Mouse (Mus musculus) thymus, postnatal 36 days (tissue): Measurements from ENCODE around the gene Add3.
A peak's percentile ranks its signal among the peaks of the same experiment; 100 is the strongest.

Source experiments
- DNase-seq, 2 experiments: peaks; one replicate each; pipeline ENCODE4 v3.0.0; 2022; ENCODE audit warnings: mixed read lengths in 2 of 2

Add3 gene

DNA sequence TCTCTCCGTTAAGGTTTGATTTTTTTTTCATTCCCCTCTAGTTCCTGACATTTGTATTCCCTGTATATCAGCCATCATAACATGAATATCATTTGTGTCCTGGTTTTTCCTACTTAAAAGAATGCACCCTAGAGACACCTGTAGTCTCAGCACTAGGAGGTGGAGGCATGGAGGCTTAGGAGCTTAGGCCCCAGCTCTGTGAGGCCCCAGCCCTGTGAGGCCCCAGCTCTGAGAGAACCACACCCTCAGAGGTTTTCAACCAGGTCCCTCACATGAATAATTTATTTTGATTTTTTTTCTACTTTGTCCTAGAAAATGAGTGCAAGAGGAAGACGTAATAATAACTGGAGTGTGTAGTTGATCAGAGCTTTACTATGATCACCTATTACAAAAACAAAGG, 107.3 kb downstream of the Add3 start:
- no peak for DNase-seq

DNA sequence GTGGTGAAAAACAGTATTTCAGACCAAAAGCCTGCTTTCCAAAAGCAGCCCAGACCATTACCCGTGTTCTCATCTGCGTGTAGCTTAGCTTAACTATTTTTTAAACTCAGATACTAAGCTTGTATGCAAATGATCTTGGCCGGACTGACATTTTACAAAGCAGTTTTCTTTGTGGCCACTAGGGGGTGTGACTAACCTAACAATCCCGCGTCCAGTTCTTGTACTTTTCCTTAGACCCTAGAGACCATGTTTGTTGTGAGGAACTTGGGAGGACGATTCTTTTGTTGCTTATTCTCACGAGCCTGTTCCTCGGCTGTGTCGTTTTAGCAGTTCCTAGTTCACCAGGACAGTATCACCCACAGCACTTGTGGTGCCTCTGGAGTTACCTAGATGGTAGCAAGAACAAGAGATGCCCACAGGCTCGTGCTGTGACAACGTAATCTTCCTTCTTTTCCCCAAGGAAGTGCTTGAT, 107.8 kb downstream of the Add3 start:
- DNase-seq, result peak; percentile 17 to 18

DNA sequence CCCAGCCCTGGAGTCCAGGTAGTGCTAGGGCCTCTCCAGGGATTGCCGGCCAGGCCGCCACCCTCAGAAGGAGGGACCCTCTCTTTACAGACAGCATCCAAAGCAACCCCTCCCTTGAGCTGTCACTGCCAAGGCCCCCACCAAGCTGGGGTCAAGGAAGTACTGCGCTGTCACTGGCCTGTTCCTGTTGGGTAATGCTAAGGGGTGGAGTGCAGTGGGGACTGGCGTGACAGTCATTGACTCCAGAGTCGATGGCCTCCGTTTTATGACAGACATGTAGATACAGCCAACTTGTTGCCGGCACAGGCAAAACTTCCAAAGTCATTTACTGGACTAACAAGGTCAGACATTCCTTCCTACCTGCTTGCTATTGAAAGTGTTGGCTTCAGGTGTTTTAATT, 110.8 kb downstream of the Add3 start:
- no peak for DNase-seq

DNA sequence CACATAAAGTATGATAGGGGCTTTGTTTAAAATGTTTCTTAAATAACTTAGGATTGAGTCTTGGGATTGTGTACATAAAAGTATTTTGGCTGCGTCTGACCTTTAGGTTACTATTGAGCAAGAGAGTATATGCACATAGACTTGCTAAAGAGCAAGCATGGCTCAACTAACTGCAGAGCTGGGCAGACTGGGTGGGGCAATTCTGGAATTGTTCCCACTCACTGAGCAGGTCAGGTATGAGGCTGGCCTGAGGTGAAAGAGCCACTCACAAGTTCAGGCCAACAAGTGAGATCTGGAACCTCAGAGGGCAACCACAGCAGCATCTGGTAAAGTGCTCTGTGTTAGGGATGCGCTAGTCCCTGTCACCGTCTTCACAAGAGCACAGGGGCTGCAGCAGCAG, 111.4 kb downstream of the Add3 start:
- DNase-seq, result no peak

- DNase-seq, result no peak
These were observed 112.1 kb downstream of the Add3 start for GRCm38 (mm10) chr19:53252111-53253028.

- no peak for DNase-seq
These were observed 116.1 kb downstream of the Add3 start for GRCm38 (mm10) chr19:53256361-53256760.

GRCm38 (mm10) chr19:53256991-53257594, 116.8 kb downstream of the Add3 start:
- no peak for DNase-seq

GRCm38 (mm10) chr19:53257631-53258560, 117.7 kb downstream of the Add3 start:
- no peak for DNase-seq

DNA sequence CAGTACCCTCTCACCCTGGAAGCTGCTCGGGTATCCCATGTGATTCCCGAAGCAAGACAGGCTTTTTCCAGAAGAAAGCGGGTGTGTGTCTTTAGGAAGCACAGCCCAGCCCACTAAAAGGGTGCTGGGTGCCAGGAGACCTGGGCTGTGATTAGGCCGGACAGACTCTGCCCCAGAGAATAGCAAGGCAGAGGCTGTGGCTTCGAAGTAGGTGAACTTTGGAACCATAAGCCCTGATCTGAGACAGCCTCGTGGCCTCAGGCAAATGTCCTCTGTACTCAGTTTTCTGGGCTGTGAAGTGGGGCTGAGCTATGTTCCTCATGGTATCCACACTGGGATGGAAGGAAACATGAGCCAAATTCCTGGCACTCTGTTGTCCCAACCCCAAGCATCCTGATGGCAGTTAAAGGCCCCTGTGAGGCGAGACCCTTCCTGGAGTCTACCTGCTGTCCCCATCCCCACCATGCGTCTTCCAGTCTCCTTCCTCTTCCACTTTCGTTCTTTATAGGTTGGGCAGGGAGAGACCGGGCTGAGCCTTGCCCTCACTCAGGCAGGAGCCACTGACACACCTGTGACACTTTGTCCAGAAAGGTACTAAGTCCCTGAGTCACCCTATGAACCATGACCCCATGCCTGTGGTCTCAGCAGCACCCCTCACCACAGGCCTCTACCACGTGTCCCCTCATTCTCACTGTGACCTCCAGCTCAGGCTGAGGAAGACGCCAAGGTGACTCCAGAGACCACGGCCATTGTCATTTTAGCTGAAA, 118.7 kb downstream of the Add3 start:
- DNase-seq, result no peak

DNA sequence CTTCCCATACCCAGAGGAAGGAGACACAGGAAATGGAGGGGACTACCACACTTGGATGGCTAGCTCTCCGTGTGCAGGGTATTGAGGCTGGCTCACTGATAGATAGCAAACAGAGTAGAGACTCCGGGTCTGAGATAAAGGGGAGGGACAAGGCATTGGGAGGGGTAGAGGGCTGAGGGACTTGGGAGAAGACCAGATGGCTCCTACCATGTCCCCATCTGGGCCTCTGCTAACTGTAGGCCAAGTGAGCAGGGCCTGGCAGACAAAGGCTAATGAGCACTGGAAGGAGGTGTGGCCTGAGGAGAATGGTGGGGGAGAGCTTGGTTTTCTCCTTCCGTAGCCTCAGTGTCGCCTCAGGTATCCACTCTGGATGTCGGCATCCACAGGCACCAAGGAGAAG, 119.3 kb downstream of the Add3 start:
- no peak for DNase-seq

DNA sequence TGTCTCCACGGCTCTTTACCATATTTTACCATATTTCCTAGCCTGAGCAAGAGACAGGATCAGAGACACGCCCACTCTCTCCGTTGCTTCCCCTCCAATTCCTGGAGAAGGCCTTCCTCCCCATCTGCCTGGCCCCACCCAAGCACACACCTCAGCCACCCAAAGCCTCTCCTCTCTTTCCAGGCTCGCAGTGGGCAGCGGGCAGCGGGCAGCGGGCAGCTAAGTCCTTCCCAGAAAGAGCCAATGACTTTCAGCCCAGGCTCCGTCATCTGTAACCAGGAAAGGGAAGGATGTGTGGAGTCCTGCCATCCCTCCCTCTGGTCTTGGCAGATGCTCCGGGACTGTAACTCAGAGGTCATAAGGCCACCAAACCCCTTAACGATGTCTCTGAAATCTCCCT, 120.0 kb downstream of the Add3 start:
- no peak for DNase-seq

DNA sequence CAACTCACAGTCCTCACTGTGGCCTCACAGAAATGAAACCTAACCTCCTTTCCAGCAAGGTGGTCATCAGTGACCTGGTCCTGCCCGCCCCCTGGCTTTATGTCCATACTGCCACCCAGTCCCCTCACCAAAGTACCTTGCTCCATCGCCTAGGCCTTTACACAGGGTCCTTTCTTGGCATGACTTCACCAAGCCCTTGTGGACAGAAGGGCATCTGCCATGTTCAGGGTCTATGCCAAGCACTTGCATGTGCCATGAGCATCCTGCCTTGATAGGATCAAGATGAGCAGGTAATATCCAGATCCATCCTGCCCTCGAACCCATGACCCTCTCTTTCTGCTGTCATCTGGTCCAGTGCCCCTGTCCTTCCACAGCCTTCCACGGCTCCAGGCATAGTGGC, 120.6 kb downstream of the Add3 start:
- no peak for DNase-seq

DNA sequence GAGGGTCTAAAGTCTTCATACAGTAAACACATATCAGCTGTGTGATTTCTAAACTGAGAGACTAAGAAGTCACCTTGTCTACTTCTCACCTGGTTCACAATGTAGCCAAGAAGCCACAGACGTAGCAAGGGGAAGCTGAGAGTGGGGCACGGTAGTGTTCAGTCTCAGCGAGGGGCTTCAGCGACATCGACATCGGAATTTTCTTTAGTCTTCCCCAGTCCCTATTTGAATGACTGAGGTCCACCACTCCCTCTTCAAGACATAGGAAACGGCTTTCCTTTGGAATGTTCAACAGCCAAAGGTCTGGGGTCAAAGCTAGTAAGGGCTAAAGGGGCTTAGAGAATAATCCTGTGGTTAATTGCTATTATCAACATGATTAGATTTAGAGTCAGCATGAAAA, 121.8 kb downstream of the Add3 start:
- DNase-seq, result no peak

- no peak for DNase-seq
These were observed 123.9 kb downstream of the Add3 start for GRCm38 (mm10) chr19:53263859-53264733.

GRCm38 (mm10) chr19:53264821-53265727, 124.8 kb downstream of the Add3 start:
- no peak for DNase-seq

- no peak for DNase-seq
These were observed 127.1 kb downstream of the Add3 start for GRCm38 (mm10) chr19:53267305-53267704.

- no peak for DNase-seq
These were observed 132.9 kb downstream of the Add3 start for GRCm38 (mm10) chr19:53273055-53273722.

GRCm38 (mm10) chr19:53273781-53274428, 133.7 kb downstream of the Add3 start:
- no peak for DNase-seq

DNA sequence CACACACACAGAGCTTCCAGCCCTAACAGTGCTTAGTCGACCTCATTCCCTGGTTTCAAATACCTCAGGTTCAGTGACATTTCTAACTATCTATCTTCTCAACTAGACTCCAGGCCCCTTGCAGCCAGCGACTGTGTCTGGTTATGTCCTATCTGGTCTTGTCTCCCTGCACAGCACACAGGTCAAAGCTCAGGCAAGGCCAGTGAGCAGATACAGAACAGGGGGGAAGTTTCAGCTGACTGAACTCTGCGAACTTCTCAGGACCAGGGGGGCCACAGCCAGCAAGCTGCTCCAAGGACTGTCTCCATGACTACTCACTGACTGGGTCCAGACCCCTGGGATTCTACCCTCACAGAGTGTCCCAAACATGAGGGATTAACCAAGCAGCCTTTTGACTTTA, 135.0 kb downstream of the Add3 start:
- DNase-seq, result no peak
